Mouse (Mus musculus): ENCODE measurements around the gene Eaf1. TPM values are rescaled to one million over a fixed set of nuclear protein-coding genes. Genes with fewer than 3 reads are reported as not detected.
"Not testable (repeated sequence)": the region's sequence is repeated elsewhere in the genome, so short reads cannot be mapped to it uniquely, and the experiment has no call there.

Gene Eaf1
- 24.8 and 29.2 TPM in 2 replicates for total RNA-seq (2017)

DNA sequence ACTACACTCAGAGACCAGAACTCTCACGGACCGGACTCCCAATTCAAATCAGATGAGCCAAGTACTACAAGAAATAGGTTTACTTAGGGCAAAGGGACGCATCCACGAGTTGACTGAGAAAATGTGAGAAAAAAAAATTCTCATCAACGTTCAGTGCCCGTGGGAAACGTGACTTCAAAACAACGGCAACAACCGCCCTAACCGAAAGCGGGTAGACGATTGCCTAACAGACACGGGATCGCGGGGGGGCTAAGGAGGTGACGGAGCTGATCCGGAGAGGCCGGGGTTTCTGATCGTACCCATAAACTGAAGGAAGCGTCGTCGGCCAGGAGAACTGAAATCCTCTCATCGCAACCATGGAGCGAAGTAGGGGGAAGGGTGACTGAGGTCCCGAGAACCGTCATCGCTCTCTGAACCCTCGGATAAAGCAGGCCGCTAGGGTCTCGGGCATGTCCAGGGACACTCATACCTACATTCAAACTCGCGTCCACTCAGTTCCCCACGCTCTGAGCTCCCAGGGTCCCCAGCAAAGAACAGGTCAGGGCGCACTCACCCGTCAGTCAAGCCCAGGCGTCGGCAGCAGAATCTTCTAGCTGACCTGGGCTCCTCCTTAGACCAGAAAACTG lies at the start of gene Eaf1:
Gene Eaf1, plus strand, starts transcription at position 51 of the 626 bp plus-strand sequence.
- ATAC-seq (ENCODE audit: extremely low read depth, insufficient number of reproducible peaks, low FRiP score, poor library complexity, severe bottlenecking), result peak; percentile 18

DNA sequence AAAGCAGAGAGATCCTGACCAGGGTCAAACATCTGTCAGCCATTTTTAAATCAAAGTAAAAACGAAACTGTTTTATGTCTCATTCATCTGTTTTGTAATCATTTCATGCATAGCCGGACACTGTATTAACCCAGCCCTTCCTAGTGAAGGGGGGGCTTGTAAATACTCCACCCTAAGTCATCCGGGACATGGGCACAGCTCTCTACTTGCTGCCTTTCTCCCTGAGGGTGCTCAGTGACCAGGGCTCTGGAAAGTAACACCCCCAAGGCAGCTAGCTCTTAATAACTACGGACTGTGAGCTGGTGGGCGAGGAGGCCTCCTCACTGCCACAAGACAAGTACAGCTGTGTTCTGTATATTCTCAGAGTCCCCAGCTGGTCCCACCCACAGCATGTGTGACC lies 45.2 kb upstream of the Eaf1 start:
- ATAC-seq (ENCODE audit: extremely low read depth, insufficient number of reproducible peaks, low FRiP score, poor library complexity, severe bottlenecking), result no peak

DNA sequence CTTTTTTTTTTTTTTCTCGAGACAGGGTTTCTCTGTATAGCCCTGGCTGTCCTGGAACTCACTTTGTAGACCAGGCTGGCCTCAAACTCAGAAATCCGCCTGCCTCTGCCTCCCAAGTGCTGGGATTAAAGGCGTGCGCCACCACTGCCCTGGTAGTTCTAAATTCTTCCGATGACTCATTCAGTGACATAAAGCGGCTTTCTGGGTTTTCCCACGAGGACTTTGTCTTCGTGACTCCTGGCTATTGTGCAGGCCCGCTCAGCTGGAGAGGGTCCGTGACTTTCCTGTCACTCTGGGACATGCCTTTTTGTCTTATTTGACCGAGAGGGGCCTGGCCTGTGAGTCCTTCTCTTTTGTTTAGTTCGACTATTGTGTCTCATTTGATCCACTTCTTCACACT lies 40.3 kb upstream of the Eaf1 start:
- not testable (repeated sequence) for ATAC-seq (ENCODE audit: extremely low read depth, insufficient number of reproducible peaks, low FRiP score, poor library complexity, severe bottlenecking)

DNA sequence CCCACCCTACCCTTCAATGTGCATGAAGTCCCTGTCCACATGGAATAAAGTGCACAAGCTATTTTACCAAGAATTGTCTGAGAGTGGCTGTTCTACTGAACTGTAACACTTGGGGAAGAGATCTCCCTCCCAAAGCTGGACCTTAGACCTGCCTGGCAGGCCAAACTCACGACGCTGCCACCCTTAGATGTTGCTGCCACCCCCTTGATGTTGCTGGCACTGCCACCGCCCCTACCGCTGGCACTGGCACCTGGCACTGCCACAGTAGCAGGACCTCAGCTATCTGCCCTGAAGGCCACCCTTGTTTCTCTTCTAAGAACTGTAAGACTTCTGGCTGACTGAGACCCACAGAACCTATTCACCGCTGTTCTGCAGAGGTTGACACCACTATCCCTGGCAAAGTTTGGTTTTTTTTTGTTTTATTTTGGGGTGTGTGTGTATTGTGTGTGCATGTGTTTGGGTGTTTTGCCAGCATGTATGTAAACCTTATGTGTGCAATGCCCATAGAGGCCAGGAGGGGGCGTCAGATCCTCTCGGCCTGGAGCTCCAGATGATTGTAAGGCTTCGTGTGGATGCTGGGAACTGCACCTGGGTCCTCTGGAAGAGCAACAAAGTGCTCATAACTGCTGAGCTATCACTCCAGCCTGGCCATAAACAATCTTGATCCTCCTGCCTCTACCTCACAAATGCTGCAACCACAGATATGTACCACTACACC lies 39.2 kb upstream of the Eaf1 start:
- ATAC-seq (ENCODE audit: extremely low read depth, insufficient number of reproducible peaks, low FRiP score, poor library complexity, severe bottlenecking), result no peak

DNA sequence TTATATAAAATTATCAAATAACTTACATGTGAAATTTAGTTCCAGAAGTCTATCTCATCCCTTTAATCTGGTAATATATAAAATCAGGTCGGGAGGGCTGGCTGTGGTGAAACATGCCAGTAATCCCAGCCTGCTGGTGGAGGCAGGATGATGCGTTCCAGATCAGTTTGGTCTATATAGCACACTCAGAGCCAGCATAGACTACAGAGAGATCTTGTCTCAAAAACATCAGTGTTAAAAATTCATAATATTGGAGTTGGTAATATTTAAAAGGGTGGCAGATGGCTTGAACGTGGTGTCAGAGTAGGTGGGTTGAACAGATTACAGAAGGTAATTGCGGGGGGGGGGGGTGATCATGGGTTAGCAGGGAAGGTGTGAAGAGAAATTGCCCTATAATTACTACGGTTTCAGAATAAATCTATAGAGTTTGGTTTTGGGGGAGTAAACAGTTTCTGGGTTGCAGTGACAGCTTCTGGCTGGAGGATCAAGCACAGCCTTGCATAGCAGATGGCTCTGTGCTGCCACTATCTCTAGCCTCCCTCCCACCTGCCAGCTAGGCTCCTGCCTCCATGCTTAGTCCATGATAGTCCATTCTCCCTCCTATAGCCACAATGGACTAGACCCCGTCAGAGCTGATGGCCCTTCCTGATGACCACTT lies 38.0 kb upstream of the Eaf1 start:
- ATAC-seq (ENCODE audit: extremely low read depth, insufficient number of reproducible peaks, low FRiP score, poor library complexity, severe bottlenecking), result no peak

DNA sequence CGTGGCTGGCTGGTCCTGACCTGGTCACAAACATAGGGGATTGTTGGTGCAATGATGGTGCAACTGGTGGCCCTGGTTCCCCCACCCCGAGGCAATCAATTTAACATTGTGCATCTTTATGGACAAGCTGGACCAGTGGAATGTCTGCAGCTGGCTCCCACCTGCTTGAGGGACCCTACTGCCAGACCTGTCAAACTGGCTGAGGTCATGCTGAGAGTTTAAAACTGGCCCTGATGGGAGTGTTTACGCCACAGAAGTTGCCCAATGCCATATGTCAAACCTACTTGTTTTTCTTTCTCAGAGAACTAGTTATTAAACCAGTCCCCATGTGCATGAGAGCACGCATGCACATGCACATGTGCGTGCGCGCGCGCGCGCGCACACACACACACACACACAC lies 36.2 kb upstream of the Eaf1 start:
- ATAC-seq (ENCODE audit: extremely low read depth, insufficient number of reproducible peaks, low FRiP score, poor library complexity, severe bottlenecking), result no peak

DNA sequence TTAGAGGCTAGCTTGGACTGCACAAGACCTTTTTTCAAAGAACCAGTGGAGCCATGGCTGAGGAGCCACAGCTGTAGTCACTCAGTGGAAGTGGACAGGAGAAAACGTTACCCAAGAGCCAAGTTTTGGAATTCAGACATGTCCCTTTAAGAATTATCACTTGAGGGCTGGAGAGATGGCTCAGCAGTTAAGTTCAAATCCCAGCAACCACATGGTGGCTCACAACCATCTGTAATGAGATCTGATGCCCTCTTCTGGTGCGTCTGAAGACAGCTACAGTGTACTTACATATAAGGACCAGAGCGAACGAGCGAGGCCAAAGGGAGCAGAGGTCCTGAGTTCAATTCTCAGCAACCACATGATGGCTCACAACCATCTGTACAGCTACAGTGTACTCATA lies 32.0 kb upstream of the Eaf1 start:
- ATAC-seq (ENCODE audit: extremely low read depth, insufficient number of reproducible peaks, low FRiP score, poor library complexity, severe bottlenecking), result not testable (repeated sequence)

DNA sequence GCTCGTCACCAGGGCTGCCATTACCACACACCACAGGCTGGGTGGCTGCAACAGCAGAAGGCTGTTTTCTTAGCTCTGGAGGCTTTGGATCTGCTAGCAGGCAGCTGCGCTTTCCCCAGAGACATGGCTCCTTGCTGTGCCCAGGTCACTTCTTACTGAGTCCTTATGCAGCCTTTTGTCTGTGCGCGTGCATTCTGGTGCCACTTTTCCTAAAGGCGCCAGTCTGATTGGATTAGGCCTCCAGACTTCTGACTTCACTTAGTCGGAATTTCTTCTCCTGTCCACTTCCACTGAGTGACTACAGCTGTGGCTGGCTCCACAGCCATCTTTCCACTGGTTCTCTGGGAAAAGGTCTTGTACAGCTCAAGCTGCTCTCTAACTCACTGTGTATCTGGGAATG lies 31.3 kb upstream of the Eaf1 start:
- no peak for ATAC-seq (ENCODE audit: extremely low read depth, insufficient number of reproducible peaks, low FRiP score, poor library complexity, severe bottlenecking)

DNA sequence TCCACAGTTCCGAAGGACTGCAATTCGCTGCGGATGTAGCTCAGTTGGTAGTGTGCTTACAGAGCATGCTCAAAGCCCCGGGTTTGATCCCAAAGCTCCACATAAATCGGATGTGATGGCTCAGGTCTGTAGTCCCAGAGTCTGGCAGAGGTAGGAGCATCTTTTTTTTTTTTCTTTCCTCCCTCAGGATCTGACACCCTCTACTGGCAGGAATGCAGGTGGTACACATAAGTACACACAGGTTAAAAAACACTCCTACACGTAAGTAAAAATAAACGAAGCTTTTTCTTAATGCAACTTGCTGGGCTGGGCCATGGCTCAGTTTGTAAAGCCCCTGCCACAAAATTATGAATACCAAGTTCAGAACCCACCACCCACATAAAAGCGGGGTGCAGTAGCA lies 30.0 kb upstream of the Eaf1 start:
- ATAC-seq (ENCODE audit: extremely low read depth, insufficient number of reproducible peaks, low FRiP score, poor library complexity, severe bottlenecking), result no peak

DNA sequence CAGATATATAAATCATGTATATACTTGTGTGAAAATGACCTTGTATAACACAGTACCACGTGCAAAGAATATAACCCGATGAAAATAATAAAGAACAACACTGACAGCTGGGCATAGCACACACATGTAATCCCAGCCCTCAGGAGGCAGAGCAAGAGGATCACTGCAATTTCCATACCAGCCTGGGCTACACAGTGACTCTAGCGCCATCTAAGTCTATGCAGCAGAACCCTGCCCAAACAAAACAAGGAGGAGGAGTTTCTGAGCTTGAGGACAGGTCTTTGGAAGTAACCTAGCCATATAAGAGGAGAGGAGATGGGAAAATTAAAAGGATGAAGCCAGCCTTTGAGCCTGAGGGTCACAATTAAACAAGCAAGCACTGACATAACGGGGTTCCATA lies 24.5 kb upstream of the Eaf1 start:
- no peak for ATAC-seq (ENCODE audit: extremely low read depth, insufficient number of reproducible peaks, low FRiP score, poor library complexity, severe bottlenecking)

DNA sequence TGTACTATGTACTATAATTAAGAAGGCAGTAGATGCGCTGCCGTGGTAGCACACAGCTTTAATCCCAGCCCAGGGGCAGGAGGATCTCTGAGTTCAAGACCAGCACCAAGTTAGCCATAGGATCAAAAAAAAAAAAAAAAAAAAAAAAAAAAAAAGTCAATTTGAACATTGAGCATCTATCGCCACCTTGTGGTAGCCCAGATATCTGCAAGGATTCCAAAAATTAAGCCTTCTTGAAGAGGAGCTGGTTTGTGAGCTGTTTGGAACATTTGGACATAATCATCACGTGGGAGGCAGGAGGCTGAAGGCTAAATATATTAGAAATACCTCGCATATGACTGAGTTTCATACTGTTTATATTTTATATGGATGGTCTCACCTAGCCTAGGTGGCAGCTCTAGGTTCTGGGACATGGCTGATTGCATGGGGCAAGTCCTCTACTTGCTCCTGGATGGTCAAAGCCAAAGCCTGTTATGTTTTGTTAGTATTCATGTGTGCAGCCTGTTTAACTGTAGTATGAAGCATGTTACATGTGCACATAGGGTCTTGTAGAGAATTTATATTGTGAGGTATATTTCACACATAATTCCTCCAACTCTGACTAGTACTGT lies 21.6 kb upstream of the Eaf1 start:
- peak; percentile 56; the same call in 1 of the 2 replicates for ATAC-seq (ENCODE audit: extremely low read depth, insufficient number of reproducible peaks, low FRiP score, poor library complexity, severe bottlenecking)

DNA sequence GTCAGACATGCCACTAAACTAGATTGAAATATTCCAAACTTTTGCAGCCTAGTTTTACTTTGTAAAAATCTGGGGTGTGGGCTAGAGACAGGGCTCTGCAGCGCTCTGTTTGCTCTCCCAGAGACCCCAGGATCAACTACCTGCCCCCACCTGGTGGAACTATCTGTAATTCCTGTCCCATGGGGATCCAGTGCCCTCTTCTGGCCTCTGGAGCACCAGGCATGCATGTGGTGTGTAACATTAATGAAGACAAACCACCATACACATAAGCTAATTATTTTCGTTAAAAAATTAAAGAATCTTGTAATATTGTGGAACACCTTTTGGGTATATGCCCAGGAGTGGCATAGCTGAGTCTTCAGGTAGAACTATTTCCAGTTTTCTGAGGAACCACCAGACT lies 20.9 kb upstream of the Eaf1 start:
- no peak for ATAC-seq (ENCODE audit: extremely low read depth, insufficient number of reproducible peaks, low FRiP score, poor library complexity, severe bottlenecking)

DNA sequence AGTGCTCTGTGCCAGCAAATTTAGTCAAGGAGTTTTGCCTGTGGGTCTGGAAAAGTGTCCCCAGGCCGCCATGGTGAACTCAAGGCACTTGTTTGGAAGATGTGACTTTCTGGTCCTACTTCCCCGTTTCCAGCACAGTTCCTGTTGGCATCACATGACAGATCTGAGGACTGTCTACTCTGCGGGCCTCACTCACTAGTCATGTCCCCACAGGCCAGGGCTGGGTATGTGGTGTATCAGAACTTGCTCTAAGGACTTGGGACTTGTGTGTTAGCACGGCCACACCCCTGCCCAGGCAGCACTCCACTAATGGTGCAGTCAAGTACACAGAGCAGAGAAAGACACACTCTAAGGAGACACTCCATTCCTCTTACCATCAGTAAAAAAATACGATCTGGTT lies 11.8 kb upstream of the Eaf1 start:
- no peak for ATAC-seq (ENCODE audit: extremely low read depth, insufficient number of reproducible peaks, low FRiP score, poor library complexity, severe bottlenecking)

DNA sequence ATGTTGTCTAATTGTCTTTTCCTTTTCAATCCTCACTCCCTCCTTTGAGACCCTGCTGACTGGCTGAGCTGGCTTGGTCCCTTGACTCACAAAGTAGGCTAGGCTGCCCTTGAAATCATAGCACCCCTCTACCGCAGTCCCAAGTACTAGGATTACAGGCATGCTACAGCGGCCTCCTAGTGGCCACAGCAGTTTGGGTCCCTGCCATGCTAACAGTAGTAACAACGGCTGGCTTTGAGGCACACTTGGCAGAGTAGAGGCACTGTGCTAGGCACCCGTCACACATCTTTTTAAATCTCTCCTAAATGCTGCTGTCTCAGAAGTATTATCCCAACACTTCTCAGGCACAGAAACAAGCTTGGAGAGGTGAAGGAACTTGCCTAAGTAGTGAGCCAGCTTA lies 7.7 kb upstream of the Eaf1 start:
- no peak for ATAC-seq (ENCODE audit: extremely low read depth, insufficient number of reproducible peaks, low FRiP score, poor library complexity, severe bottlenecking)

DNA sequence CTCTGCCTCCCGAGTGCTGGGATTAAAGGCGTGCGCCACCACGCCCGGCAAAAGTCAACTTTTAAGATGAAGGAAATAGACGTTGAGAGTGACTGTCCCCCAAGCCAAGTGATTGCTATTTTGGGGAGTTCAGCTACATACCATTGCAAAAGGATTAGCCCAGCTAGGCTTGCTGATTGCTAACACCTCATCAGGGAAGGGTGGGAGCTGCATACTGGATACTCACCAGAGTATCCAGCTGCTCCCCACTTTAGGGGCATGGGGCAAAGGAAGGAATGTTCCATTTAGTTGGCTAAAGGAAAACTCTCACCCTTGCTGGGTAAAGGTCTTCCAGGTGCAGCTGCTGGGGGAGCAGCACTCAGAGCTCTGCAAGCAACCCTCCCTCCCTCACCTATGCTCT lies 6.1 kb upstream of the Eaf1 start:
- ATAC-seq (ENCODE audit: extremely low read depth, insufficient number of reproducible peaks, low FRiP score, poor library complexity, severe bottlenecking), result no peak

DNA sequence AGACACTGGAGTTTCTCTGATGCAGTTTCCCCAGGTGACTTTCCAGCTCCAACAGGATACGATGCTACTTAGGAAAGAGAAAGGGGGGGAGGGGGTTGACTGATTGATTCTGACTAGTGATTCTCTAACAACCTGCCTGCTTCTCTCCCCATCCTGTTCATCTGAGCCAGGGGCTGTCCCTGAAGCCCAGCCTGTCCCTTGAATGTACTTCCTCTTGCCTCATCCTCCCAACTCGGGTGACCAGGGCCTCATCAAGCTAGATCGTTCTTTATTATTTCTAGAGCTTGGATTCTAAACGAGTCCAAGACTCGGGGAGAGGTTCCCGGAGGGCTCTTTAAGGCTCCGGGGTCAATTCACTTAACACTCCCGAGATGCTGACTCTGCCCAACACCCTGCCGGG lies 298 bp upstream of the Eaf1 start:
- no peak for ATAC-seq (ENCODE audit: extremely low read depth, insufficient number of reproducible peaks, low FRiP score, poor library complexity, severe bottlenecking)

DNA sequence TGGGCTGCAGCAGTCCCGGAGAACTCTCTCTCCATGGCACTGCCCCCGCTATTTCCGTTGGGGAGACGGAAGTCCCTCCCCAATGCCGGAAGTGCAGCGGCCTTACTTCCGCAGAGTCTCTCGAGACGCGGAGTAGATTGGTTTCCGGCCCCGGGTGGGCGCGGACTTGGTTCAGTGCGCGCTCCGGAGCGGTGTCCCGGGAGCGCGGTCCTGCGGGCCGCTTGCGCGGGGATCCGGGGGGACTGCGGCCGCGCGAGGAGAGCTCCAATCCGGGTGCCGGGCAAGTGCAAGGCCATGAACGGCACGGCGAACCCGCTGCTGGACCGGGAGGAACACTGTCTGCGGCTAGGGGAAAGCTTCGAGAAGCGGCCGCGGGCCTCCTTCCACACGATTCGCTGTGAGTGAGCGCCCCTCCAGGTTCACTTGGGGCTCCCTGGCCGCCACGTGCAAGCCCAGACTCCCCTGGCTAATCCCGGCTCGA lies 816 bp downstream of the Eaf1 start, which contains the start of gene Mettl6:
Gene Mettl6, minus strand, starts transcription at position 66 of the 481 bp plus-strand sequence.
- ATAC-seq (ENCODE audit: extremely low read depth, insufficient number of reproducible peaks, low FRiP score, poor library complexity, severe bottlenecking), result peak; percentile 91

DNA sequence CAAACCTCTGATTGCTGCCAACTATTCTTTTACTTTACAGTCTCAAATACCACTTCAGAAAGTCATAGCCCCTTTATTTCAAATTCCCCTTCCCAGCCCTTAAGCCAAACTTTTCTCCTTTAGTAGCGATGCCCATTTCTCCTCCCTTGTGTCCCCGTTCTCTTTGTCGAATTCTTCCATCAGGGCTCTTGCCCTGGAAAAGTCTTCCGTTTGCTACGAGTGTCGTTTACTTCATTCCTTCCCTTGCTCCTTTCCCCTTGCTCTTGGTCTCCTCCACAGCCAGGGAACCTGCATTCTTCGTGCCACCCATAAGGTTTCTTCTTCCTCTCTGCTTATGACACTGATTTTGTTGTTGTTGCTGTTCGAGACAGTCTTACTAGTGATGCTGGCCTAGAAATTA lies 1.3 kb downstream of the Eaf1 start:
- no peak for ATAC-seq (ENCODE audit: extremely low read depth, insufficient number of reproducible peaks, low FRiP score, poor library complexity, severe bottlenecking)

DNA sequence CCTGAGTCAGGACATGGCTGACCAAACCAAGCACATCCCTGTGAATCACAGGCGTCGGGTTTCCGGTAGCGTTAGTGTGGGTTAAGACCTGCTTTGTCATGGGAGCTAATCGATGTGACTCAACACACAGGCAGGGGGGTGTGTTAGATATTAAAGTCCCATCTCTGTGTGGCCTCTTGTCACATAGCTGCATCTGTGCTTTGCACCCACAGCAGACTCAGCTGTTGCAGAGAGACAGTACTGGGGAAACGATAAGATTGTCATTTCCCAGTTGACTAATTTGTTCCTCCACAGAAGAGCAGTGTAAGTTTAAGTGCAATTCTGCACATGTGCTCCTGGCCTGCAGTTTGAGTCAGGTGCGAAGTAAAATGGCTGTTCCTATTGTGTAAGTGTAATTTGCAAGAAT lies 2.0 kb downstream of the Eaf1 start:
- no peak for ATAC-seq (ENCODE audit: extremely low read depth, insufficient number of reproducible peaks, low FRiP score, poor library complexity, severe bottlenecking)

DNA sequence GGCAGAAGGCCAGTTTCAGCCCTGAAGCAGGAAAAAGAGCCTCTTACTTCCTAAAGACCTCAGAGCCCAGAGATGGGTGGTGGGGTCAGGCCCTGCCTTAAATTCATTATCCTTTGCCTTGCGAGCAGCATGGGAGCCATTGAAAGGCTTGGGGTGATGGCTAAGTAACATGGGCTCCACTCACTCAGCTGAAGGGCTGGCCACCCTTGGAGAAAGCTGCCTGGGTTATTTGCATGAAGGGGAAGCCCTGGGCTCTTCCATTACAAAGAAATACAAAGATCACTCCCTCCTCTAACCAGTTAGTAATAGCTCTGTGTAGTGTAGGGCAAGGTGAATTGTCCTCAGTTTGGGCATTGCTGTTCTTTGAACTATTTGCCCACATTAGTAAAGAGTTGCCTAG lies 5.3 kb downstream of the Eaf1 start:
- no peak for ATAC-seq (ENCODE audit: extremely low read depth, insufficient number of reproducible peaks, low FRiP score, poor library complexity, severe bottlenecking)
